In the genomic region with DNA sequence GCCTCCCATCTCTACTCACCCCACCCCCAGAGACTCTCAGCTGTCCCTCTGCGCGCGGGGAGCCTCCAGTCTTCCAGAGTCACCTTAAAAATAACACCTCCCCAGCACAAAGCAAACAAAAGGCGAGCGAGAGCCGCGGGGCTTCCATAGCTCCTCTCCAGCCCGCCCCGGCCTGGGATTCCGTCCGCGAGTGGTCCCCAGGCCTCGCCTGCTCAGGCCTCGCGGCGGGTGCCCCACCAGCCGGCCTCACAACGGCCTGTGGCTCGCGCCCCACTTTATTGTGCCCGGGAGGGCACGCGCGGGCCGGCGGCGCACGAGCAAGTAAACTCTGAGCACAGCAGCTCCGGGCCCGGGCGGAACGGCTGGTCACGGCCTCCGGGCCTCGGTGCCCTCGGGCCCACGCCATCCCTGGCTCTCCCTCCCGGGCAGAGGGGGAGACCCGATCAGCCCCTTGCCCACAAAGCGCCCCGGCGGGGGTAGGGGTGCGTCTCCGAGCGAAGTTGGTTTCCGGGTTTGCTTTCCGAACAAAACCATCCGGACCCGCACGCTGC, we compare ENCODE assay signal across 8 mouse cellular contexts. TPM values are rescaled to one million over a fixed set of nuclear protein-coding genes. Genes with fewer than 3 reads are reported as not detected.
A peak's percentile ranks its signal among the peaks of the same experiment; 100 is the strongest.
DNase-seq lines count a peak whose midpoint lies in the region; ATAC-seq and TF ChIP-seq lines count a peak whose summit lies in the region.

No protein-coding gene starts in this region.

- intact Hi-C loops in left cerebral cortex, postnatal 4 days (cut with DNase I) = no loop called here

- no peaks in the 10 kb centered on the region; the same call in 1 of the 2 replicates for H3K36me3 ChIP-seq in embryonic facial prominence, embryonic 11.5 days (replicated peaks; ENCODE audit: control insufficient read depth, insufficient read depth, low read depth, low read length)
- no peaks in the 10 kb centered on the region for H3K36me3 ChIP-seq in hindbrain, embryonic 16.5 days (ENCODE audit: control insufficient read depth, insufficient read depth, low read length)
- no peaks in the 10 kb centered on the region for H3K36me3 ChIP-seq in liver, embryonic 14.5 days (replicated peaks; ENCODE audit: control insufficient read depth, insufficient read depth, low read depth)

- under 1% methylated on average over 48 of the region's 50 CpGs for WGBS in embryonic facial prominence, embryonic 11.5 days
- WGBS in hindbrain, embryonic 16.5 days = under 1% methylated on average over 39 of the region's 50 CpGs
- under 1% methylated on average over 50 of the region's 50 CpGs for WGBS in liver, embryonic 14.5 days (ENCODE audit: insufficient replicate concordance)

- no peak for ATAC-seq in embryonic facial prominence, embryonic 11.5 days (replicated peaks; ENCODE audit: insufficient number of reproducible peaks, low FRiP score, low TSS enrichment, low read depth)
- ATAC-seq in hindbrain, embryonic 16.5 days = peak; percentile 34
- ATAC-seq in liver, embryonic 14.5 days (ENCODE audit: insufficient read depth) = peak; percentile 42
- no peak for ATAC-seq in erythroid progenitor cell, adult 5-6 weeks (replicated peaks; ENCODE audit: low FRiP score, poor library complexity, severe bottlenecking)

- peak overlapping the region; percentile 85 for H3K27ac ChIP-seq in embryonic facial prominence, embryonic 11.5 days (replicated peaks; ENCODE audit: low read depth, low read length)
- H3K27ac ChIP-seq in hindbrain, embryonic 16.5 days (ENCODE audit: low read depth, low read length) = peak overlapping the region; percentile 86
- H3K27ac ChIP-seq in liver, embryonic 14.5 days = peak overlapping the region; percentile 18; the same call in 1 of the 2 replicates

- peak overlapping the region; percentile 99 for H3K9ac ChIP-seq in embryonic facial prominence, embryonic 11.5 days (replicated peaks; ENCODE audit: low read length)
- peak overlapping the region; percentile 97 for H3K9ac ChIP-seq in hindbrain, embryonic 16.5 days (ENCODE audit: low read depth, low read length)
- peak overlapping the region; percentile 88 for H3K9ac ChIP-seq in liver, embryonic 14.5 days (replicated peaks)

- peak overlapping the region; percentile 84 for H3K4me2 ChIP-seq in embryonic facial prominence, embryonic 11.5 days (ENCODE audit: low read depth, low read length)
- peak overlapping the region; percentile 95 for H3K4me2 ChIP-seq in hindbrain, embryonic 16.5 days (ENCODE audit: low read length)
- H3K4me2 ChIP-seq in liver, embryonic 14.5 days (ENCODE audit: low read depth) = peak overlapping the region; percentile 90

- H3K4me3 ChIP-seq in embryonic facial prominence, embryonic 11.5 days (ENCODE audit: low read depth, low read length) = peak overlapping the region; percentile 98
- H3K4me3 ChIP-seq in hindbrain, embryonic 16.5 days (ENCODE audit: low read length) = peak overlapping the region; percentile 92
- peak overlapping the region; percentile 82 to 88 for H3K4me3 ChIP-seq in liver, embryonic 14.5 days (ENCODE audit: insufficient read depth in 1 of 2, low read depth in 2 of 2, low read length in 2 of 2)

- H3K4me1 ChIP-seq in embryonic facial prominence, embryonic 11.5 days (ENCODE audit: control insufficient read depth, insufficient read depth, low read length) = no peaks in the 10 kb centered on the region; the same call in 1 of the 2 replicates
- peaks cover 21% of the 10 kb centered on the region for H3K4me1 ChIP-seq in hindbrain, embryonic 16.5 days (ENCODE audit: control insufficient read depth, insufficient read depth, low read depth, low read length)
- peaks cover 0 to 14% of the 10 kb centered on the region in 2 experiments for H3K4me1 ChIP-seq in liver, embryonic 14.5 days (replicated peaks; ENCODE audit: control insufficient read depth in 2 of 2, insufficient read depth in 2 of 2, low read length in 1 of 2)

- TF ChIP-seq EP300 in liver, embryonic 14.5 days (IDR thresholded peaks at IDR 0.05; ENCODE audit: low read depth) = no peak

- no peaks in the 10 kb centered on the region for H3K27me3 ChIP-seq in embryonic facial prominence, embryonic 11.5 days (ENCODE audit: control insufficient read depth, insufficient read depth, low read length)
- no peaks in the 10 kb centered on the region for H3K27me3 ChIP-seq in hindbrain, embryonic 16.5 days (replicated peaks; ENCODE audit: control insufficient read depth, insufficient read depth, low read length)
- no peaks in the 10 kb centered on the region for H3K27me3 ChIP-seq in liver, embryonic 14.5 days (ENCODE audit: control insufficient read depth, insufficient read depth, low read length)

- no peak for TF ChIP-seq CTCF in liver, embryonic 14.5 days (IDR thresholded peaks at IDR 0.05; ENCODE audit: low read depth)

- DNase-seq in left cerebral cortex, postnatal 4 days = peak; percentile 30
- no peak for DNase-seq in left cerebral cortex, adult 9 months (ENCODE audit: low spot score in 2 of 2)
- DNase-seq in R1 (ENCODE audit: low read depth, low spot score) = peak; percentile 49
- DNase-seq in embryonic facial prominence, embryonic 11.5 days (ENCODE audit: low spot score) = peak; percentile 52
- no peak for DNase-seq in liver, embryonic 14.5 days (ENCODE audit: low read depth in 3 of 3, low spot score in 3 of 3)
- DNase-seq in right cerebral cortex, postnatal 4 days = peak; percentile 32

- H3K9me3 ChIP-seq in embryonic facial prominence, embryonic 11.5 days (replicated peaks; ENCODE audit: control insufficient read depth, low read length) = no peaks in the 10 kb centered on the region
- no peaks in the 10 kb centered on the region for H3K9me3 ChIP-seq in hindbrain, embryonic 16.5 days (ENCODE audit: control insufficient read depth, low read length)
- no peaks in the 10 kb centered on the region for H3K9me3 ChIP-seq in liver, embryonic 14.5 days (ENCODE audit: control insufficient read depth, low read length)

RNA-seq across cellular contexts. Expression of gene H2afy, which starts 1.5 kb away (rescaled TPM):
- 100 to 1,000 TPM; 114 to 116 TPM for total RNA-seq in left cerebral cortex, postnatal 4 days (2021)
- 628 and 651 TPM in 2 replicates for polyA plus RNA-seq in embryonic facial prominence, embryonic 11.5 days (2014; fragmentation: Nextera tagmentation; extraction: Ambion mirVana)
- polyA plus RNA-seq in hindbrain, embryonic 16.5 days (2015; fragmentation: Nextera tagmentation; extraction: Ambion mirVana) = 239 and 258 TPM in 2 replicates
- polyA plus RNA-seq in liver, embryonic 14.5 days (2012; rRNA removed) = 45.0 and 68.7 TPM in 2 replicates
- 78.8 and 79.0 TPM in 2 replicates for polyA plus RNA-seq in liver, embryonic 14.5 days (2014; fragmentation: Nextera tagmentation; extraction: Ambion mirVana)
- 63.4 and 72.5 TPM in 2 replicates for total RNA-seq in erythroid progenitor cell, adult 5-6 weeks (2015; ENCODE audit: low replicate concordance)
- total RNA-seq in erythroid progenitor cell, adult 5-6 weeks (2017; ENCODE audit: low replicate concordance) = 62.3 and 78.6 TPM in 2 replicates

RNA-seq across cellular contexts. Expression of gene Tifab, which starts 44.0 kb away (rescaled TPM):
- total RNA-seq in left cerebral cortex, postnatal 4 days (2021) = under 1 TPM; 0.89 to 0.94 TPM
- 0.36 and 0.38 TPM in 2 replicates for polyA plus RNA-seq in embryonic facial prominence, embryonic 11.5 days (2014; fragmentation: Nextera tagmentation; extraction: Ambion mirVana)
- polyA plus RNA-seq in hindbrain, embryonic 16.5 days (2015; fragmentation: Nextera tagmentation; extraction: Ambion mirVana) = 1.0 and 1.3 TPM in 2 replicates
- 3.2 and 3.9 TPM in 2 replicates for polyA plus RNA-seq in liver, embryonic 14.5 days (2012; rRNA removed)
- 1.7 and 3.0 TPM in 2 replicates for polyA plus RNA-seq in liver, embryonic 14.5 days (2014; fragmentation: Nextera tagmentation; extraction: Ambion mirVana)
- total RNA-seq in erythroid progenitor cell, adult 5-6 weeks (2015; ENCODE audit: low replicate concordance) = 9.2 and 11.9 TPM in 2 replicates
- total RNA-seq in erythroid progenitor cell, adult 5-6 weeks (2017; ENCODE audit: low replicate concordance) = 3.1 and 10.2 TPM in 2 replicates

Comparison
In these comparisons a context has a peak if more than half of its experiments do, and no peak if none do; other contexts are left out.
1. DNase-seq: peak in left cerebral cortex, postnatal 4 days (single experiment), R1 (single experiment), embryonic facial prominence, embryonic 11.5 days (single experiment) and right cerebral cortex, postnatal 4 days (single experiment); none in left cerebral cortex, adult 9 months (0 of 2) and liver, embryonic 14.5 days (0 of 3).
2. ATAC-seq: peak in hindbrain, embryonic 16.5 days (single experiment) and liver, embryonic 14.5 days (single experiment); none in embryonic facial prominence, embryonic 11.5 days (single experiment) and erythroid progenitor cell, adult 5-6 weeks (single experiment).
3. H3K27ac ChIP-seq: peak in every context shown above with its lines; median percentile 86 in hindbrain, embryonic 16.5 days; 85 in embryonic facial prominence, embryonic 11.5 days; 18 in liver, embryonic 14.5 days.
4. Peak in every context shown above with its lines, with median percentiles within 50 percentile points of each other: H3K4me2 ChIP-seq, H3K4me3 ChIP-seq and H3K9ac ChIP-seq.